In genomic region chr11:88435543-88435942, GRCm38 (mm10) we compare ENCODE assay signal across 16 mouse cellular contexts.
DNase-seq lines count a peak whose midpoint lies in the region; ATAC-seq and TF ChIP-seq lines count a peak whose summit lies in the region.
"Had no signal": no experiment of that assay in that cellular context is flagged by ENCODE, and none has a peak within 500 bp of the region (broad histone marks: within the 10 kb centered on the region; RNA-seq: fewer than 3 reads in every experiment).

No protein-coding gene starts in this region.

- no peak overlapping the region for H3K4me2 ChIP-seq in forebrain, embryonic 16.5 days (ENCODE audit: low read length)
- no peak overlapping the region for H3K4me2 ChIP-seq in midbrain, embryonic 16.5 days (ENCODE audit: low read length)
- no peak overlapping the region for H3K4me2 ChIP-seq in hindbrain, embryonic 12.5 days (replicated peaks)
- H3K4me2 ChIP-seq in neural tube, embryonic 15.5 days = no peak overlapping the region
- H3K4me2 ChIP-seq: intestine, embryonic 15.5 days; limb, embryonic 15.5 days; lung, embryonic 14.5 days had no signal

- peak overlapping the region; percentile 48; the same call in 1 of the 2 replicates for H3K27ac ChIP-seq in forebrain, embryonic 10.5 days
- no peak overlapping the region for H3K27ac ChIP-seq in forebrain, embryonic 16.5 days (ENCODE audit: low read length)
- H3K27ac ChIP-seq in midbrain, embryonic 10.5 days (replicated peaks) = peak overlapping the region; percentile 52; the same call in 1 of the 2 replicates
- H3K27ac ChIP-seq in midbrain, embryonic 16.5 days (ENCODE audit: low read length) = no peak overlapping the region
- H3K27ac ChIP-seq in hindbrain, embryonic 12.5 days = peak overlapping the region; percentile 30; the same call in 1 of the 2 replicates
- peak overlapping the region; percentile 62 for H3K27ac ChIP-seq in neural tube, embryonic 15.5 days (replicated peaks)
- H3K27ac ChIP-seq in layer of hippocampus, adult 2 months = no peak overlapping the region
- H3K27ac ChIP-seq in thymus, adult 2 months (ENCODE audit: control insufficient read depth, insufficient read depth, low read length) = no peak overlapping the region
- H3K27ac ChIP-seq: intestine, embryonic 15.5 days; kidney, postnatal 0 days; limb, embryonic 15.5 days; macrophage had no signal

- WGBS in forebrain, embryonic 10.5 days = 90% methylated on average over 6 of the region's 6 CpGs
- WGBS in forebrain, embryonic 16.5 days = 69% methylated on average over 6 of the region's 6 CpGs
- 87% methylated on average over 6 of the region's 6 CpGs for WGBS in midbrain, embryonic 10.5 days
- WGBS in midbrain, embryonic 16.5 days = 78% methylated on average over 6 of the region's 6 CpGs
- 84% methylated on average over 6 of the region's 6 CpGs for WGBS in hindbrain, embryonic 12.5 days
- 60% methylated on average over 6 of the region's 6 CpGs for WGBS in neural tube, embryonic 15.5 days
- WGBS in thymus, adult 2 months = 71% methylated on average over 6 of the region's 6 CpGs

- peaks cover 57% of the 10 kb centered on the region for H3K4me1 ChIP-seq in forebrain, embryonic 10.5 days
- peaks cover 40% of the 10 kb centered on the region for H3K4me1 ChIP-seq in forebrain, embryonic 16.5 days (replicated peaks; ENCODE audit: control insufficient read depth, insufficient read depth, low read length)
- peaks cover 56% of the 10 kb centered on the region for H3K4me1 ChIP-seq in midbrain, embryonic 10.5 days
- peaks cover 32% of the 10 kb centered on the region for H3K4me1 ChIP-seq in midbrain, embryonic 16.5 days (ENCODE audit: control insufficient read depth, insufficient read depth, low read length)
- peaks cover 63% of the 10 kb centered on the region for H3K4me1 ChIP-seq in hindbrain, embryonic 12.5 days
- peaks cover 50% of the 10 kb centered on the region for H3K4me1 ChIP-seq in neural tube, embryonic 15.5 days
- H3K4me1 ChIP-seq in thymus, adult 2 months (replicated peaks; ENCODE audit: control insufficient read depth, insufficient read depth, low read length) = peaks cover 5% of the 10 kb centered on the region

- no peak for DNase-seq in forebrain, embryonic 10.5 days (ENCODE audit: extremely low spot score, low spot score)
- DNase-seq in midbrain, embryonic 10.5 days (ENCODE audit: low spot score) = no peak
- no peak for DNase-seq in layer of hippocampus, adult 2 months (ENCODE audit: low spot score in 2 of 2)
- no peak for DNase-seq in thymus, adult 2 months
- DNase-seq: adrenal gland, adult 2 months; cerebellum, adult 18-20 months; lung, embryonic 14.5 days had no signal

- peaks cover 21% of the 10 kb centered on the region for H3K36me3 ChIP-seq in forebrain, embryonic 10.5 days (replicated peaks)
- no peaks in the 10 kb centered on the region for H3K36me3 ChIP-seq in forebrain, embryonic 16.5 days (ENCODE audit: control insufficient read depth, insufficient read depth)
- peaks cover 27% of the 10 kb centered on the region for H3K36me3 ChIP-seq in midbrain, embryonic 10.5 days
- H3K36me3 ChIP-seq in midbrain, embryonic 16.5 days (ENCODE audit: control insufficient read depth, insufficient read depth, low read length) = no peaks in the 10 kb centered on the region
- H3K36me3 ChIP-seq in hindbrain, embryonic 12.5 days = no peaks in the 10 kb centered on the region
- H3K36me3 ChIP-seq in neural tube, embryonic 15.5 days = no peaks in the 10 kb centered on the region
- H3K36me3 ChIP-seq in thymus, adult 2 months (ENCODE audit: control insufficient read depth, insufficient read depth, low read length) = no peaks in the 10 kb centered on the region
- H3K36me3 ChIP-seq: intestine, embryonic 15.5 days; limb, embryonic 15.5 days had no signal

- TF ChIP-seq POLR2A in thymus, adult 2 months (IDR thresholded peaks at IDR 0.05; ENCODE audit: control insufficient read depth, extremely low read depth, insufficient read depth, low read length, poor library complexity) = no peak

- H3K4me3 ChIP-seq in forebrain, embryonic 10.5 days = no peak overlapping the region
- no peak overlapping the region for H3K4me3 ChIP-seq in forebrain, embryonic 16.5 days (replicated peaks; ENCODE audit: low read length)
- no peak overlapping the region for H3K4me3 ChIP-seq in midbrain, embryonic 10.5 days
- H3K4me3 ChIP-seq in midbrain, embryonic 16.5 days (ENCODE audit: low read depth, low read length) = no peak overlapping the region
- H3K4me3 ChIP-seq in hindbrain, embryonic 12.5 days = no peak overlapping the region
- H3K4me3 ChIP-seq in neural tube, embryonic 15.5 days (replicated peaks) = no peak overlapping the region
- no peak overlapping the region for H3K4me3 ChIP-seq in layer of hippocampus, adult 2 months
- no peak overlapping the region for H3K4me3 ChIP-seq in thymus, adult 2 months (ENCODE audit: control insufficient read depth, insufficient read depth, low read length)
- H3K4me3 ChIP-seq: intestine, embryonic 15.5 days; limb, embryonic 15.5 days; myocyte had no signal

- H3K27me3 ChIP-seq in forebrain, embryonic 10.5 days (ENCODE audit: poor library complexity, severe bottlenecking) = no peaks in the 10 kb centered on the region
- no peaks in the 10 kb centered on the region for H3K27me3 ChIP-seq in forebrain, embryonic 16.5 days (replicated peaks; ENCODE audit: control insufficient read depth, insufficient read depth, low read length)
- H3K27me3 ChIP-seq in midbrain, embryonic 10.5 days (ENCODE audit: low read depth, poor library complexity, severe bottlenecking) = no peaks in the 10 kb centered on the region
- H3K27me3 ChIP-seq in midbrain, embryonic 16.5 days (ENCODE audit: control insufficient read depth, insufficient read depth, low read depth, low read length) = no peaks in the 10 kb centered on the region
- H3K27me3 ChIP-seq in hindbrain, embryonic 12.5 days = no peaks in the 10 kb centered on the region
- no peaks in the 10 kb centered on the region for H3K27me3 ChIP-seq in neural tube, embryonic 15.5 days (replicated peaks)
- H3K27me3 ChIP-seq in thymus, adult 2 months (ENCODE audit: control insufficient read depth, insufficient read depth, low read length) = no peaks in the 10 kb centered on the region
- H3K27me3 ChIP-seq: intestine, embryonic 15.5 days had no signal

- no peak for ATAC-seq in forebrain, embryonic 16.5 days
- ATAC-seq in midbrain, embryonic 16.5 days = no peak
- ATAC-seq in hindbrain, embryonic 12.5 days (ENCODE audit: low FRiP score) = no peak
- no peak for ATAC-seq in neural tube, embryonic 15.5 days (ENCODE audit: low FRiP score)
- ATAC-seq: intestine, embryonic 15.5 days had no signal

- no peaks in the 10 kb centered on the region for H3K9me3 ChIP-seq in forebrain, embryonic 10.5 days
- H3K9me3 ChIP-seq in forebrain, embryonic 16.5 days (ENCODE audit: control insufficient read depth, low read length) = no peaks in the 10 kb centered on the region
- no peaks in the 10 kb centered on the region for H3K9me3 ChIP-seq in midbrain, embryonic 10.5 days (replicated peaks)
- no peaks in the 10 kb centered on the region for H3K9me3 ChIP-seq in midbrain, embryonic 16.5 days (replicated peaks; ENCODE audit: control insufficient read depth, low read length, poor library complexity, severe bottlenecking)
- H3K9me3 ChIP-seq in hindbrain, embryonic 12.5 days (replicated peaks) = no peaks in the 10 kb centered on the region
- H3K9me3 ChIP-seq in neural tube, embryonic 15.5 days (replicated peaks) = no peaks in the 10 kb centered on the region
- H3K9me3 ChIP-seq: intestine, embryonic 15.5 days; limb, embryonic 15.5 days had no signal

- no peak for TF ChIP-seq CTCF in layer of hippocampus, adult 2 months (conservative IDR thresholded peaks at IDR 0.05)
- TF ChIP-seq CTCF in thymus, adult 2 months (IDR thresholded peaks at IDR 0.05; ENCODE audit: borderline replicate concordance, control insufficient read depth, extremely low read depth, insufficient read depth, low read length, poor library complexity) = no peak

- no peak overlapping the region for H3K9ac ChIP-seq in forebrain, embryonic 16.5 days (replicated peaks; ENCODE audit: low read depth, low read length)
- no peak overlapping the region for H3K9ac ChIP-seq in midbrain, embryonic 16.5 days (ENCODE audit: low read depth, low read length)
- H3K9ac ChIP-seq in hindbrain, embryonic 12.5 days = no peak overlapping the region
- no peak overlapping the region for H3K9ac ChIP-seq in neural tube, embryonic 15.5 days (replicated peaks)
- H3K9ac ChIP-seq: intestine, embryonic 15.5 days; limb, embryonic 15.5 days; lung, embryonic 14.5 days had no signal

Comparison
In these comparisons a context has a peak if more than half of its experiments do, and no peak if none do; other contexts are left out.
1. H3K27ac ChIP-seq: peak in forebrain, embryonic 10.5 days (single experiment), midbrain, embryonic 10.5 days (single experiment), hindbrain, embryonic 12.5 days (single experiment) and neural tube, embryonic 15.5 days (single experiment); none in forebrain, embryonic 16.5 days (single experiment), midbrain, embryonic 16.5 days (single experiment), layer of hippocampus, adult 2 months (single experiment) and thymus, adult 2 months (single experiment).